Mouse (Mus musculus) limb, embryonic 13.5 days (tissue): ENCODE measurements around the gene Slx4ip. TPM values are rescaled to one million over a fixed set of nuclear protein-coding genes. Genes with fewer than 3 reads are reported as not detected.

Experiments used
- ATAC-seq: fragments of 200-750 bp; cut with Nextera tagmentation; 2 replicates; pipeline ENCODE4 v1.8.0; 2017; ENCODE audit warnings: low read depth, moderate number of reproducible peaks, moderate TSS enrichment; ENCODE audit not compliant: low FRiP score
- H3K27ac ChIP-seq: fragments of 300-500 bp; sonication (generic); 2 replicates; pipeline ENCODE4 v1.5.1; 2015; ENCODE audit warnings: inconsistent platforms, mild to moderate bottlenecking, moderate library complexity
- H3K27me3 ChIP-seq: fragments of 300-500 bp; sonication (generic); 2 replicates; pipeline ENCODE4 v1.6.1; 2015; ENCODE audit warnings: mild to moderate bottlenecking, inconsistent platforms
- H3K36me3 ChIP-seq: fragments of 300-500 bp; sonication (generic); 2 replicates; pipeline ENCODE4 v1.6.1; 2015; ENCODE audit warnings: inconsistent platforms, mild to moderate bottlenecking, moderate library complexity
- H3K4me1 ChIP-seq: fragments of 300-500 bp; sonication (generic); 2 replicates; pipeline ENCODE4 v1.6.1; 2015; ENCODE audit warnings: inconsistent platforms
- H3K4me2 ChIP-seq: fragments of 300-500 bp; sonication (generic); replicated peaks from 2 replicates; pipeline ENCODE4 v1.6.1; 2015; ENCODE audit warnings: inconsistent platforms, mild to moderate bottlenecking, moderate library complexity
- H3K4me3 ChIP-seq: fragments of 300-500 bp; sonication (generic); 2 replicates; pipeline ENCODE4 v1.5.1; 2015; ENCODE audit warnings: moderate library complexity, mild to moderate bottlenecking, inconsistent platforms
- H3K9ac ChIP-seq: fragments of 300-500 bp; sonication (generic); 2 replicates; pipeline ENCODE4 v1.6.1; 2015; ENCODE audit warnings: mild to moderate bottlenecking, inconsistent platforms
- H3K9me3 ChIP-seq: fragments of 300-500 bp; sonication (generic); 2 replicates; pipeline ENCODE4 v1.6.1; 2016; ENCODE audit warnings: inconsistent platforms
- WGBS: fragments of 180-500 bp; shearing (Covaris S2); methylation state at CpG from one replicate; pipeline ENCODE4 v1.1.7; 2015; 5-methylcytosine and 5-hydroxymethylcytosine counted together
- polyA plus RNA-seq: library from polyadenylated mRNA; unstranded; fragments of >200 nt; fragmentation: Nextera tagmentation; extraction: Ambion mirVana; gene quantifications from 2 replicates; pipeline ENCODE4 v1.2.1, GENCODE M21; 2015

Slx4ip gene
- polyA plus RNA-seq, 1 experiment from 2014 or later: 9.2 TPM

DNA sequence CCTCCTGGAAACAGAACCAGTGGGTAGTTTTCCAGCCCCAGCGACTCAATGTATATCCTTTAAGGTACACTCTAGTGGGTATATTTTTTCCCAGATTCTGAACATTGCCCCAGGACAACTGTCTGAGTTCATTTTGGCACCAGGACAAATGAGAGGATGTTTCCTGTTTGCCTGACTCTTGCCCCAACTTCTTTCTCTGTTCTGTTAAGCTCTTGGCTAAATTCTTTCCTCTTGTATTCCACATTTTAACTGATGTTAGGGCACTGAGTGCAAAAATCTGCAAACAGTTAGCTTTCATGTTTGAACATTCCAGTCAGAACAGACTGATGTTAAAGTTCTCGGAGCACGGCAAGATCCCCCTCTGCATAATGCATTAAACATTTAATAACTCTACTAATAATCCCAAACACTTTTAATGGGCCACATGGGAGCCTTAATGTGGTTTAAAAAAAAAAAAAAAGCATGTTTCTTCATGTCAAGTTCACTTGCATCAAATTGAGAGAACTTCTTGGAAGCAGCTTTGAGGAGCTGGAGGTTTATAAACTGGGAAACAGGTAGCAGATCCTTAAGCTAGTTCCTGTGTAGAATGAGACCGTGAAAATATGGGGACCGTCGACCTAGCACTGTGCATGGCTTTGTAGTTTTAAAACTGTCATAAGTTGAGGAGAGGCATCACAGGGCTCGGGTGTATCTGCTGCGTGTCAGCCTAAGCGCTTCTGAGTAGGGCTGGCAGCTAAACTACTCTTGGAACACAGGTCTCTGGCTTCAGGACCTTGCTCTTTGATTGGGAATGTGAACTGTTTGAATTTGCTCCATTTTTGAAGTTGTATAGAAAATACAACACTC, 64.9 kb downstream of the Slx4ip start:
- H3K36me3 ChIP-seq: no peaks in the 10 kb centered on the region
- ATAC-seq: peak; percentile 82
- H3K9ac ChIP-seq: no peak overlapping the region
- H3K9me3 ChIP-seq: no peaks in the 10 kb centered on the region
- H3K27me3 ChIP-seq: peaks cover 3% of the 10 kb centered on the region
- 21% methylated on average over 9 of the region's 9 CpGs for WGBS
- no peak overlapping the region for H3K4me3 ChIP-seq
- no peak overlapping the region for H3K27ac ChIP-seq
- H3K4me2 ChIP-seq: peak overlapping the region; percentile 38
- H3K4me1 ChIP-seq: peaks cover 34% of the 10 kb centered on the region

DNA sequence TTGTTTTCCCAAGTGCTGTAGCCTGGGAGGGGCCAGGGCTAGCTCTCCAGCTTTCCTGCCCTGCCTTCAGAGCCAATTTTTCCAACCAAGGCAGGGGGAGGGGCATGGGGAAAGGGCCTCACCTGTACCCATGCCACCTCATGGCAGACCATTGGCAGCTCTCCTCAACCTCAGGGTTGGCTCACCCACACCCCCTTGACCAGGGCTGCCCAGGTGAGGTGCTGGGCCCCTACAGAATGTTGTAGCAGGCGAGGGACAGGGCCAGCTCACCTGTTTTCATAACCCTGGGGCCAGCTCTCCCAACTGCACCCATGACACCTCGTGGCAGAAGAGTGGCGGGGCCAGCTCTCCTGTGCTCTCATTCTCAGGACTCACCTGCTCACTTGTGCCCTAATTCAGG, 67.7 kb downstream of the Slx4ip start:
- WGBS: 81% methylated on average over 3 of the region's 3 CpGs
- peaks cover 34% of the 10 kb centered on the region for H3K4me1 ChIP-seq
- no peak overlapping the region for H3K9ac ChIP-seq
- no peak overlapping the region for H3K4me2 ChIP-seq
- H3K27me3 ChIP-seq: peaks cover 3% of the 10 kb centered on the region
- no peaks in the 10 kb centered on the region for H3K9me3 ChIP-seq
- ATAC-seq: no peak
- H3K36me3 ChIP-seq: no peaks in the 10 kb centered on the region
- no peak overlapping the region for H3K27ac ChIP-seq
- H3K4me3 ChIP-seq: no peak overlapping the region

DNA sequence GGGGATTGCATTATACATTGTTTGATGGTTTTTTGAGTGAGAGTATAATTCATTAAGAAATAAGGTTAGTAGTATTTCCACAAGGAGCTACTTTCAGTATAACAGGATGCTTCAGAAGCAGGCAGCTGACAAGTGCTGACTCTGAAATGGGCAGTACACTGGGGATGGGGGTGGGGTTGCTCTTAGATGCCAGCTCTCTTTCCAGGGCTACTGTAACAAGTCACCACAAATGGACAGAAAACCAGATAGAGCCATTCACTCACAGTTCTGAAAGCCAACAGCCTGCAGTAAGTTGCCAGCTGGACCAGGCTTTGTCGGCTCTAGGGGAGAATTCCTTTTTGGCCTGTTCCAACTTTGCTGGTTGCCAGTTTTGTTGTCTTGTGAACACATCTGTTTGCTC, 84.8 kb downstream of the Slx4ip start:
- H3K4me2 ChIP-seq: no peak overlapping the region
- H3K36me3 ChIP-seq: no peaks in the 10 kb centered on the region
- H3K4me1 ChIP-seq: no peaks in the 10 kb centered on the region; the same call in 1 of the 2 replicates
- 57% methylated on average over 1 of the region's 1 CpGs for WGBS
- ATAC-seq: no peak
- no peaks in the 10 kb centered on the region for H3K9me3 ChIP-seq
- no peak overlapping the region for H3K9ac ChIP-seq
- H3K4me3 ChIP-seq: no peak overlapping the region
- H3K27me3 ChIP-seq: no peaks in the 10 kb centered on the region
- no peak overlapping the region for H3K27ac ChIP-seq

DNA sequence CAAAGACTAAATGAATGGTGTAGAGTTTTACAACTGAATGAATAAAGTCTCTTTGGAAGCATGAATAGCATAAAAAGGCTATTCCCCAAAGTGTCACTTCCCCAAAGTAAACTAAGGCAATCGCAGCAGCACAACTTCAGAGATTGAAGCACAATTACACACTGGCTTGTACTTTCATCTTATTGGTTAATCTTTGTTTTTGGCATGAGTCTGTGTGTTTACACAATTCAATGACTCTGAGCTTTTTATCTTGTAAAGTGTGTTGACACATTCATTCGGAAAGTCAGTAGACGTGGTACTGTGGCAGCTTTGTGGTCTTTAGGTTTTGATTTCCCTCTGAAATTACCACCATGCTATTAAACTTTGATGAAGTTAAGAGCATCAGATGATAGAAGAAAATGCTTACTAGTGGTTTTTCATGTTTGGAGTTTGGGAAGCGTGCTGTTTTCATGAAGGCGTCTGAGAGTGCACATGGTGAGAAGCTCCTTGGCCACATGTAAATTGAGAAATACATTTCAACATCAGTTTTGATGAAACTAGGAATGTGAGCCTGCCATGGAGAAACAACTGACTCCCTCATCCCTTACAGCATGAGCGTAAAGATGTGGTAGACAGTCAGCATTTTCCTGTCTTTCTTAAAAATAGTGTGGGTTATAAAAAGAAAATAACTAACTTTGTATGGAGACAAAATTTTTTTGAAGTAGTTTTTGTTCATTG, 88.2 kb downstream of the Slx4ip start:
- ATAC-seq: no peak
- Histone ChIP-seq H3K4me2 (no peak overlapping the region), H3K9ac (no peak overlapping the region), H3K4me1 (no peaks in the 10 kb centered on the region; the same call in 1 of the 2 replicates), H3K27ac (no peak overlapping the region), H3K36me3 (no peaks in the 10 kb centered on the region), H3K4me3 (no peak overlapping the region), H3K9me3 (no peaks in the 10 kb centered on the region), H3K27me3 (no peaks in the 10 kb centered on the region)
- 84% methylated on average over 6 of the region's 6 CpGs for WGBS

GRCm38 (mm10) chr2:136981062-136981879, 90.3 kb downstream of the Slx4ip start:
- H3K9me3 ChIP-seq: no peaks in the 10 kb centered on the region
- no peak overlapping the region for H3K4me3 ChIP-seq
- no peaks in the 10 kb centered on the region for H3K27me3 ChIP-seq
- H3K4me1 ChIP-seq: no peaks in the 10 kb centered on the region
- no peak for ATAC-seq
- H3K9ac ChIP-seq: no peak overlapping the region
- H3K27ac ChIP-seq: no peak overlapping the region
- no peak overlapping the region for H3K4me2 ChIP-seq
- H3K36me3 ChIP-seq: no peaks in the 10 kb centered on the region
- 84% methylated on average over 10 of the region's 10 CpGs for WGBS

- 63% methylated on average over 2 of the region's 2 CpGs for WGBS
Observed at GRCm38 (mm10) chr2:136983959-136984358, 92.9 kb downstream of the Slx4ip start.

DNA sequence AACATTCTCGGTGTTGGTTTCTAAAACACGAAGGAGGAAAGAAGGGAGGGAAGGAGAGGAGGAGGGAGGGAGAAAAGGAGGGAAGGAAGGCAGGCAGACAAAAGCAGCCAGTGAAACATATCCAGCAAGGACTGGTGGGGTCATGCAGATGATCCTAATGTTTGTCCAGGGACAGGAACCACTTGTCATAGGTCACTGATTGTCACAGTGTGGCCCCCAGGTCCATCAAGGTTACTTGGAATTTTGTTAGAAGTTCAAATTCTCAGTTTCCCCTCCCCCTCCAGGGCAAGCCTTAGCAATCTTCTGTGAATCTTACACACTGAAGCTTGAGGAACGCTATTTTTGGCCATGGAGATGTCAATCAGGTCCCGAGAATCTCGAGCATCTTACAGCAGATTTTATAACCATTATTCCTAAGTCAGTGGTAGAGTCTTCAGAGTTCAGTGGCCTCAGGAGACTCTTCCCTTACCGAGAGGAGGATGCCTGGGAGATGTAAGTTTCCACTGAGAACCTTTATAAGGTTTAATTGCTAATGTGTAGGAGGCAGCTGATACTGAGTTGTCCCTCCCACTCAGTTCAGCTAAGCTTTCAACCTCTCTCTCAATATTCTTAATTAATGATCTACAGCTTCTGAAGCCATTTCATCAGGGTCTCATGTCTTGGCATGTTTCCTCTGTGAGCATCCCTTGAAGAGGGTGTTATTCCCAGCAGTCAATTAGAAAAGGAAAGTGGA, 95.1 kb downstream of the Slx4ip start:
- H3K4me1 ChIP-seq: no peaks in the 10 kb centered on the region
- ATAC-seq: no peak
- H3K4me3 ChIP-seq: no peak overlapping the region
- H3K9me3 ChIP-seq: no peaks in the 10 kb centered on the region
- no peaks in the 10 kb centered on the region for H3K36me3 ChIP-seq
- no peak overlapping the region for H3K27ac ChIP-seq
- no peaks in the 10 kb centered on the region for H3K27me3 ChIP-seq
- no peak overlapping the region for H3K9ac ChIP-seq
- 84% methylated on average over 6 of the region's 6 CpGs for WGBS
- no peak overlapping the region for H3K4me2 ChIP-seq

More at GRCm38 (mm10) chr2:136983959-136984358, 92.9 kb downstream of the Slx4ip start:
- no peaks in the 10 kb centered on the region for H3K4me1 ChIP-seq
- ATAC-seq: no peak
- H3K36me3 ChIP-seq: no peaks in the 10 kb centered on the region
- H3K9ac ChIP-seq: no peak overlapping the region
- H3K27me3 ChIP-seq: no peaks in the 10 kb centered on the region
- no peak overlapping the region for H3K4me2 ChIP-seq
- H3K9me3 ChIP-seq: no peaks in the 10 kb centered on the region
- no peak overlapping the region for H3K27ac ChIP-seq
- H3K4me3 ChIP-seq: no peak overlapping the region

GRCm38 (mm10) chr2:136993116-136993515, 102.1 kb downstream of the Slx4ip start:
- 82% methylated on average over 3 of the region's 3 CpGs for WGBS
- H3K36me3 ChIP-seq: no peaks in the 10 kb centered on the region
- no peaks in the 10 kb centered on the region for H3K9me3 ChIP-seq
- H3K4me3 ChIP-seq: no peak overlapping the region
- no peak for ATAC-seq
- H3K27me3 ChIP-seq: no peaks in the 10 kb centered on the region
- H3K27ac ChIP-seq: no peak overlapping the region
- H3K4me2 ChIP-seq: no peak overlapping the region
- H3K9ac ChIP-seq: no peak overlapping the region
- no peaks in the 10 kb centered on the region for H3K4me1 ChIP-seq

DNA sequence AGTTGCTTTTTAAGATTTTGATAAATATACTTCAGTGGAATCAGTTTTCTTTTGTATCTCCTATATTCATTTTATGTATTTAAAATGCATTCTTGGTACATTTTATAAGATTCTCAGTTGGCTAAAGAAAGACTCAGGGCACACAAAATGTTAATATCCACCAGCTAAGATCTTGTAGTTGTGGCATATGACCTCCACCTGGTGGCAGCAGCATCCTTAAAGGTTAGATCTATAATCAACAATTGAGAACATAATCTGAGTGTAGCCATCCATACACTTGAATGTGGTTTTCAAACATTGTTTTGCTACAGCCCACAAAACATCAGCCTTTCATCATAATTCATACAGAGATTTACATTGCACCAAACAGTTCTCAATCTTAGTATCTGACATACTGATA, 106.1 kb downstream of the Slx4ip start:
- no peak for ATAC-seq
- no peaks in the 10 kb centered on the region for H3K4me1 ChIP-seq
- H3K36me3 ChIP-seq: no peaks in the 10 kb centered on the region
- no peak overlapping the region for H3K4me2 ChIP-seq
- H3K27me3 ChIP-seq: no peaks in the 10 kb centered on the region
- no peaks in the 10 kb centered on the region for H3K9me3 ChIP-seq
- H3K27ac ChIP-seq: no peak overlapping the region
- no peak overlapping the region for H3K9ac ChIP-seq
- H3K4me3 ChIP-seq: no peak overlapping the region

DNA sequence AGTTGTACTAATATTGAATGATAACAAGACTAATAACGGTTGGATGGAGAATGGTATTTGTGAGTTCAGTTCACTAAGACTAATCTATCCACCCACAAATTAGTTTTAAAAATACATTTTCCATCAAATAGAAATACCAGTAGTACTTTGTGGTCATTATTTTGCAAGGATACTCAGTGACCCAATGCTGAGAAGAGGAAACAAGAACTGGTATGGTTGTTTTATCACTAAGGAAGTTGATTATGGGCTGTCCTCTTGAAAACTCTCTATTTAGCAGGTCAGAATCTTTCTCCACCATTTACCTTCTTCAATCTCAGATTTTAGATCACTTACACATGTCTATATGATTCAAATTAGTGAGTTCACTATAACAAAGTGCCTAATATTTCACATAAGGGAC, 111.0 kb downstream of the Slx4ip start:
- H3K4me1 ChIP-seq: no peaks in the 10 kb centered on the region
- no peak overlapping the region for H3K4me2 ChIP-seq
- no peak overlapping the region for H3K9ac ChIP-seq
- H3K4me3 ChIP-seq: no peak overlapping the region
- no peaks in the 10 kb centered on the region for H3K27me3 ChIP-seq
- no peaks in the 10 kb centered on the region for H3K9me3 ChIP-seq
- no peak for ATAC-seq
- WGBS: 96% methylated on average over 1 of the region's 1 CpGs
- no peaks in the 10 kb centered on the region for H3K36me3 ChIP-seq
- H3K27ac ChIP-seq: no peak overlapping the region

GRCm38 (mm10) chr2:137006656-137007055, 115.6 kb downstream of the Slx4ip start:
- Histone ChIP-seq H3K4me1 (no peaks in the 10 kb centered on the region), H3K36me3 (no peaks in the 10 kb centered on the region), H3K9ac (no peak overlapping the region), H3K9me3 (no peaks in the 10 kb centered on the region), H3K27ac (no peak overlapping the region), H3K4me2 (no peak overlapping the region), H3K27me3 (no peaks in the 10 kb centered on the region), H3K4me3 (no peak overlapping the region)
- ATAC-seq: no peak
- WGBS: 86% methylated on average over 1 of the region's 1 CpGs
